Mouse (Mus musculus) intestine, embryonic 15.5 days (tissue): ENCODE results near the gene Gm9747. TPM values are rescaled to one million over a fixed set of nuclear protein-coding genes. Genes with fewer than 3 reads are reported as not detected.

Source experiments
- ATAC-seq: fragments of 200-750 bp; cut with Nextera tagmentation; 2 replicates; pipeline ENCODE4 v1.8.0; 2017; ENCODE audit warnings: moderate TSS enrichment, moderate library complexity
- H3K27ac ChIP-seq: fragments of 300-500 bp; sonication (generic); 2 replicates; pipeline ENCODE4 v1.5.1; 2015; ENCODE audit warnings: mild to moderate bottlenecking, inconsistent platforms
- H3K27me3 ChIP-seq: fragments of 300-500 bp; sonication (generic); replicated peaks from 2 replicates; pipeline ENCODE4 v1.6.1; 2015; ENCODE audit warnings: inconsistent platforms
- H3K36me3 ChIP-seq: fragments of 300-500 bp; sonication (generic); 2 replicates; pipeline ENCODE4 v1.6.1; 2015; ENCODE audit warnings: inconsistent platforms
- H3K4me1 ChIP-seq: fragments of 300-500 bp; sonication (generic); replicated peaks from 2 replicates; pipeline ENCODE4 v1.6.1; 2015; ENCODE audit warnings: inconsistent platforms
- H3K4me2 ChIP-seq: fragments of 300-500 bp; sonication (generic); replicated peaks from 2 replicates; pipeline ENCODE4 v1.6.1; 2015; ENCODE audit warnings: mild to moderate bottlenecking, inconsistent platforms
- H3K4me3 ChIP-seq: fragments of 300-500 bp; sonication (generic); replicated peaks from 2 replicates; pipeline ENCODE4 v1.5.1; 2015; ENCODE audit warnings: inconsistent platforms
- H3K9ac ChIP-seq: fragments of 300-500 bp; sonication (generic); 2 replicates; pipeline ENCODE4 v1.6.1; 2015; ENCODE audit warnings: inconsistent platforms
- H3K9me3 ChIP-seq: fragments of 300-500 bp; sonication (generic); 2 replicates; pipeline ENCODE4 v1.6.1; 2016; ENCODE audit warnings: inconsistent platforms
- WGBS: fragments of 180-500 bp; shearing (Covaris S2); methylation state at CpG from one replicate; pipeline ENCODE4 v1.1.7; 2015; 5-methylcytosine and 5-hydroxymethylcytosine counted together
- polyA plus RNA-seq: library from polyadenylated mRNA; unstranded; fragments of >200 nt; fragmentation: Nextera tagmentation; extraction: Ambion mirVana; gene quantifications from 2 replicates; pipeline ENCODE4 v1.2.1, GENCODE M21; 2015

The Gm9747 gene
- polyA plus RNA-seq, 1 experiment from 2014 or later, result 9.2 TPM

GRCm38 (mm10) chr1:82261053-82261618 is 28.2 kb downstream of the Gm9747 start:
- WGBS, result 67% methylated on average over 9 of the region's 9 CpGs
- ATAC-seq, result no peak

DNA sequence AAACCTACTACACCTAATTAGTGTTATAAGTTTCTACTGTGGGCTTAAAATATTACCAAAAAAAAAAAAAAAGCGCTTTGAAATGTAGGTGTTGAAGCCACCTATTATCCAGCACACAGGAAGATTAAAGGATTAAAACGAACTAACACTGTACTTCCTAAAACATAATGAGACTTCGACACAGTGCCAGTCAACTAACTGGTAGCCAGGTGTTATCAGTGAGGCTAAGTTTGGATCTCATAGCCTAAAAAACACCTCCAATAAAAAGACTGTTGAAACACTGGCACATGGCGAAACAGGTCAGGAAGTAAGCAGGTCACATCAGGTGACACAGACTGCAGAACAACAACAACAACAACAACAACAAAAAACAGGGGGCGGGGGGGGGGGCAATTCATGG is 28.7 kb downstream of the Gm9747 start:
- Histone ChIP-seq H3K9me3 (no peaks in the 10 kb centered on the region), H3K4me2 (no peak overlapping the region), H3K4me3 (no peak overlapping the region), H3K27ac (no peak overlapping the region), H3K27me3 (no peaks in the 10 kb centered on the region), H3K4me1 (peaks cover 3% of the 10 kb centered on the region; the same call in 1 of the 2 replicates), H3K9ac (no peak overlapping the region), H3K36me3 (no peaks in the 10 kb centered on the region)
- 81% methylated on average over 5 of the region's 5 CpGs for WGBS
- ATAC-seq, result no peak

More at GRCm38 (mm10) chr1:82261053-82261618, 28.2 kb downstream of the Gm9747 start:
- no peak overlapping the region for H3K9ac ChIP-seq
- H3K9me3 ChIP-seq, result no peaks in the 10 kb centered on the region
- no peak overlapping the region for H3K4me2 ChIP-seq
- H3K4me1 ChIP-seq, result peaks cover 3% of the 10 kb centered on the region; the same call in 1 of the 2 replicates
- no peaks in the 10 kb centered on the region for H3K36me3 ChIP-seq
- H3K27me3 ChIP-seq, result no peaks in the 10 kb centered on the region
- H3K27ac ChIP-seq, result no peak overlapping the region
- H3K4me3 ChIP-seq, result no peak overlapping the region

DNA sequence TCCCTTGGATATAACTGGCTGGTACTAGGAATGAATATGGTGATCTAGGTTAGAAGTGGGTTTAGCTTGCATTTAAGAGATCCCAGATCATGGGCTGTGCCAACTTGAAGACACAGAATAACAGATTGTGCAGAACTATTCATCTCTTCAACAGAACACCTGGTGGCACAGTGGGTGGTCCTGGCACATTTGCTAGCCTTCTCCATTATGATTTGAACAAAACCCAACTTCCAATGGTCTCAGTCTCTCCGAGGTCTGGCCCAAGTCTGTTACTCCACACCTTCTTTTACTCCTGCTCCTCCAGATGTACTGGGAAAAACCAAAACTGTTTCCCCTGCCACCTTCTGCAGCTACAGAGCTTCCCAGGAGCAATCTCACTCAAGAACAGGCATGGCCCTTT is 29.4 kb downstream of the Gm9747 start:
- Histone ChIP-seq H3K36me3 (no peaks in the 10 kb centered on the region), H3K27ac (no peak overlapping the region), H3K27me3 (no peaks in the 10 kb centered on the region), H3K4me3 (no peak overlapping the region), H3K4me1 (peaks cover 3% of the 10 kb centered on the region; the same call in 1 of the 2 replicates), H3K4me2 (no peak overlapping the region), H3K9ac (no peak overlapping the region), H3K9me3 (no peaks in the 10 kb centered on the region)
- no peak for ATAC-seq
- 67% methylated on average over 1 of the region's 1 CpGs for whole genome bisulfite sequencing

DNA sequence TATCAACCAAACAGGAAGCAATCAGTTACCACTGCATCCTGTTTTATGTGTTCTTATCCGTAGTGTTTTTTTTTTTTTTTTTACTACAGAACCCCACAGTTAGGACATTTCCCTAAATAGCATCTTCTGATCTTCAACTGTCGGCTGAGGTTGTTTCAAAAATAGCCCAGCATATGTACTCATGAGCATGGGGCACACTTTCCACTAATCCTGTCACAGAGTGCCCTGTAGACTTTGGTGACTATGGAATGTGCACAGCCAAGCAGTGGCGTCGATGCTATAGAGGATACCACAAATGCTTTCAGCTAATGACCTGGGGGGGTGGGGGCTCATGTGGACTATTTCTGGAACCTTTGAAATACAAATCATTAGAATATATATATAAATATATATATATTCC is 34.6 kb downstream of the Gm9747 start:
- Histone ChIP-seq H3K27me3 (no peaks in the 10 kb centered on the region), H3K9me3 (no peaks in the 10 kb centered on the region), H3K27ac (no peak overlapping the region), H3K4me1 (no peaks in the 10 kb centered on the region), H3K9ac (no peak overlapping the region), H3K36me3 (no peaks in the 10 kb centered on the region), H3K4me2 (no peak overlapping the region), H3K4me3 (no peak overlapping the region)
- no peak for ATAC-seq
- WGBS, result 74% methylated on average over 4 of the region's 4 CpGs

DNA sequence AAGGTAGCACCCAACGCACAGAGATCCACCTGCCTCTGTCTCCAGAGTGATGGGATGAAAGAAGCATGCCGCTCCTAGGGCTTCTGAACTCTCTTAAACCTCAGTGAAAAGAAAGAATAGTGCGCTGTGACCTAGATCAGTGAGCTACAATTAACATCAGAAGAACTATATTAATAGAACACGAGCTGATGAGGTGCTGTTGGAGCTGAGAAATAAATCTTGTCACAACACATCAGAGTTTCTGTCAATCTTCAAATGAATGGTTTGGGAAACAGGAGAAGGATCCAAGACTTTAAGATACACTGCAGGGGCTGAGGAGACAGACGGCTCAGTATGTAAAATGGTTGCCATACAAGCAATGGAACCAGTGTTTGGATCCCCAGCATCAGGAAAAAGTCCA is 39.3 kb downstream of the Gm9747 start:
- no peak for ATAC-seq
- Histone ChIP-seq H3K4me2 (no peak overlapping the region), H3K27ac (no peak overlapping the region), H3K4me3 (no peak overlapping the region), H3K4me1 (0 out of 2 replicates have a peak, but pooled peaks cover 6% of the 10 kb centered on the region), H3K9ac (no peak overlapping the region), H3K27me3 (no peaks in the 10 kb centered on the region), H3K9me3 (no peaks in the 10 kb centered on the region), H3K36me3 (no peaks in the 10 kb centered on the region)
- 88% methylated on average over 5 of the region's 5 CpGs for WGBS

DNA sequence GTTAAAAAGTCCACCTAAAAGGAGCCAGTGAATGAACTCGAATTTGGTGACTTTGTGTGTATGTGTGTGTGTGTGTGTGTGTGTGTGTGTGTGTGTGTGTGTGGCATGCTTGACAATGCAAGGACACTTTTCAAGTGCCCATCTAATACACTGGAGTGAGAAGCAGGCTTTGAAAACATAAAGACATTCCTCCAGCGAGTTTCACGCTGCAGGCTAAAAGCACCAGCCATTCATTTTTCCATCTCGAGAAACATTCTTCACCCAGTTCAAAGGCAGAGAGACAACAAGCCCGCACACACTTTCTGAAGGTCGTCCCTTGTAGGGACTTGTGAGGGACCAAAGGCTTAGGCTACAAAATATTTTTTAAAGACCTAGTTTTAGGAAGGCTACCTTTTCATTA is 40.6 kb downstream of the Gm9747 start:
- no peak overlapping the region for H3K4me3 ChIP-seq
- no peak overlapping the region for H3K27ac ChIP-seq
- no peak overlapping the region for H3K4me2 ChIP-seq
- WGBS, result 56% methylated on average over 6 of the region's 6 CpGs
- no peaks in the 10 kb centered on the region for H3K36me3 ChIP-seq
- ATAC-seq, result no peak
- H3K9ac ChIP-seq, result no peak overlapping the region
- 0 out of 2 replicates have a peak, but pooled peaks cover 6% of the 10 kb centered on the region for H3K4me1 ChIP-seq
- H3K9me3 ChIP-seq, result no peaks in the 10 kb centered on the region
- no peaks in the 10 kb centered on the region for H3K27me3 ChIP-seq

DNA sequence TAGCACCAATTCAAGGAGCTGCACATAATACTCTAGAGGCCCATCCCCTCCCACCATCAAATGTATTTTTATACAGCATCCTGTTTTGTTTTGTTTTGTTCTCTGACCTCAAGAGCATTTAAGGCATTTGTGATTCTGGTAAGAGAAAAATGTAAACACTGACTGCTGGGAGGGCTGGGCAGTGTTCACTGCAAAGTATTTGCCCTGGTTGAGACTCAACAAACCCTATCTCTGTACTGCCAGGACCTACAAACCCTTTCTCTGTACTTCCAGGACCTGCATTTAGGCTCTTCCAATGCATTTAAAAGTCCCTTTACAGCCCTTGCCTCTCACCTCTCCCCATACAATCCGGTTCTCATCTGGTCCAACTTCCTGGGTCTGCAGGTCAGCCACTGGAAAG is 41.4 kb downstream of the Gm9747 start:
- H3K9me3 ChIP-seq, result no peaks in the 10 kb centered on the region
- no peak overlapping the region for H3K9ac ChIP-seq
- 0 out of 2 replicates have a peak, but pooled peaks cover 6% of the 10 kb centered on the region for H3K4me1 ChIP-seq
- WGBS, result 20% methylated on average over 1 of the region's 1 CpGs
- no peak for ATAC-seq
- H3K4me3 ChIP-seq, result no peak overlapping the region
- H3K4me2 ChIP-seq, result no peak overlapping the region
- H3K27ac ChIP-seq, result no peak overlapping the region
- no peaks in the 10 kb centered on the region for H3K36me3 ChIP-seq
- no peaks in the 10 kb centered on the region for H3K27me3 ChIP-seq

GRCm38 (mm10) chr1:82279768-82280167 is 46.9 kb downstream of the Gm9747 start:
- WGBS, result 82% methylated on average over 1 of the region's 1 CpGs
- Histone ChIP-seq H3K27ac (no peak overlapping the region), H3K4me1 (peaks cover 3% of the 10 kb centered on the region; the same call in 1 of the 2 replicates), H3K4me2 (no peak overlapping the region), H3K4me3 (no peak overlapping the region), H3K36me3 (no peaks in the 10 kb centered on the region), H3K9me3 (no peaks in the 10 kb centered on the region), H3K9ac (no peak overlapping the region), H3K27me3 (no peaks in the 10 kb centered on the region)
- no peak for ATAC-seq

GRCm38 (mm10) chr1:82281823-82282222 is 48.9 kb downstream of the Gm9747 start:
- no peak for ATAC-seq
- 75% methylated on average over 6 of the region's 6 CpGs for WGBS
- H3K36me3 ChIP-seq, result no peaks in the 10 kb centered on the region

GRCm38 (mm10) chr1:82282992-82283611 is 50.2 kb downstream of the Gm9747 start:
- H3K36me3 ChIP-seq, result no peaks in the 10 kb centered on the region
- H3K27me3 ChIP-seq, result no peaks in the 10 kb centered on the region
- peak overlapping the region; percentile 66 for H3K9ac ChIP-seq
- peaks cover 15% of the 10 kb centered on the region; the same call in 1 of the 2 replicates for H3K4me1 ChIP-seq
- under 1% methylated on average over 35 of the region's 35 CpGs for WGBS
- H3K27ac ChIP-seq, result peak overlapping the region; percentile 92
- peak overlapping the region; percentile 51 for H3K4me3 ChIP-seq
- H3K4me2 ChIP-seq, result peak overlapping the region; percentile 86
- ATAC-seq, result peak; percentile 99
- H3K9me3 ChIP-seq, result no peaks in the 10 kb centered on the region

More at GRCm38 (mm10) chr1:82281823-82282222, 48.9 kb downstream of the Gm9747 start:
- Histone ChIP-seq H3K27me3 (no peaks in the 10 kb centered on the region), H3K4me1 (peaks cover 7% of the 10 kb centered on the region; the same call in 1 of the 2 replicates), H3K9ac (no peak overlapping the region), H3K4me3 (no peak overlapping the region), H3K4me2 (no peak overlapping the region), H3K27ac (no peak overlapping the region), H3K9me3 (no peaks in the 10 kb centered on the region)

DNA sequence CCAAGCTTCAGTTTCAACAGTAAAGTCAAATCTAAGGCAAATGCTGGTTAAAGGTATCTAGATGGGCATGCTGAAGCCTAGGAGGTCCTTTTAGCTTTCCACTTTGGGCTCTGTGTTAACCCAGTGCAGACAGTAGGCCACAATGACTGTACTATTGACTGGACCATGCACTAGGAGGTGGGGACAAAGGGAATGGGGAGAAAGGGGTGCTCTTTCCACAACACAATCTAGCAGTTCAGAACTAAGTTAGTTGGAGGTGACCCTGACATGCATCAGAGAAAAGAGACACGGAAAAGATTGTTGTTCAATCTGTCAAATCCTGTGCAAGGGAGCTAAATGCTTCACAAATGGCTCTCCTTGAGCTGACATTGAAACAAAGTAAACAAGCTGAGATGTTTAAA is 51.0 kb downstream of the Gm9747 start:
- Histone ChIP-seq H3K36me3 (no peaks in the 10 kb centered on the region), H3K9ac (peak overlapping the region; percentile 66; the same call in 1 of the 2 replicates), H3K9me3 (no peaks in the 10 kb centered on the region), H3K4me2 (peak overlapping the region; percentile 86), H3K4me1 (peaks cover 19% of the 10 kb centered on the region; the same call in 1 of the 2 replicates), H3K4me3 (peak overlapping the region; percentile 51), H3K27me3 (0 out of 2 replicates have a peak, but pooled peaks cover under 1% of the 10 kb centered on the region), H3K27ac (peak overlapping the region; percentile 92)
- WGBS, result 0% methylated on average over 1 of the region's 1 CpGs
- 0 out of 2 replicates have a peak, but pooled peaks have one; percentile 23 for ATAC-seq

DNA sequence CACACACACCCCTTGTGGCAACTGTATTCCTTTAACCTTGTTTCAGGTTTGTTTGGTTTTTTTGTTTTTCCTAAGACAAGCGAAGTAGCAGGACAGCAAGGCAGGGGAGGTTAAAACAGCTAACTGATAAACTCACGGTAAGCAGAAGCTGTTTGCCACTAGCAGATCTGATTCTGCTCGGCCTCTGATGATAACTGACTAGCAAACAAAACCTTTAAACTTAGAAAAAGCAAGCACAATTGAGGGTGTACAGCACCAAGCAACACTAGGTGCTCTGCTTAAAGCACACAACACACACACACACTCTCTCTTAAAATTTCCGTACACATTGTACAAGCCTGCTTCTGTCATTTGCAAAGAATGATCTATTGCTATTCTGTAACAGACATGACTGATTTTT is 51.5 kb downstream of the Gm9747 start:
- no peak for ATAC-seq
- Histone ChIP-seq H3K4me1 (peaks cover 24% of the 10 kb centered on the region), H3K4me3 (peak overlapping the region; percentile 51), H3K36me3 (no peaks in the 10 kb centered on the region), H3K27ac (peak overlapping the region; percentile 92), H3K27me3 (0 out of 2 replicates have a peak, but pooled peaks cover 4% of the 10 kb centered on the region), H3K9me3 (no peaks in the 10 kb centered on the region), H3K4me2 (peak overlapping the region; percentile 86), H3K9ac (no peak overlapping the region)
- WGBS, result 24% methylated on average over 4 of the region's 4 CpGs
